Mouse (Mus musculus): ENCODE data around the gene Elmo1.
A peak's percentile ranks its signal among the peaks of the same experiment; 100 is the strongest.

Gene Elmo1

DNA sequence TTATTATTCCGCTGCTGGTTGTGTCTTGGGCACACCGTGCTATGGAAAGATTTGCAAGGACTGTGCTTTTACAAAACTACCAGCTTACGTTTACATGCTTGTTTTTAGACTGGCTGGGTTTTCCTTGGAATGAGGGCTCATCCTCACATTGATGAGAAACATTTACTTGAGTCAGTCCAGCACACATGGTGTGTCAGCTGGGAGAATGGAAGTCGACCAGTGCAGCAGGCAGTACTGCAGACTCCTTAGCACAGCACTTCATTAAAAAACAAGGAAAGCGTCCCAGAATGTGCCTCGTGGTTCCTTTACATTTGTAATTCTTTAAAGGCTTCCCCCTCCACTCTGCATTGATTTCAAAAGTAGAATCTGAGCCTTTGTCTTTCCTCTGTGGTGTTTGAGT is 179.8 kb downstream of the Elmo1 start:
- no peak for DNase-seq (ENCODE audit: low spot score)

DNA sequence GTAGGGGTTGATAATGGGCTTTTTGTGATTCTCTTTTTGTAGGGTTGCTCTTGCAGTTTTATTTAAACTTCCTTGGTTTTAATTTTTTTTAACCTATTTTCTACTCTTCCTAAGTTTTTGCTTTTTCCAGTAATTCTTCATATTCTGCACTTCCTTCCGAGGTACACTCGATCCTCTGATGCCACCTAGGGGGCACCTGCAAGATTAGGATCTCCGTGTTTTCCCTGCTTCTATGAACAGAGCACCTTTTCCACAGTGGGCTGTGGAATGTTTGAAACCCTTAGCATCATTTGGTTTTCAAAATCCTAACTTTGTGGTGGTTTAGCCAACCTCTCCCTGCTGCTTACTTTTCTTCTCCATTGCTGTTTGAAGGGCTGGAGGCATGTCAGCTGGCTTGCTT is 181.4 kb downstream of the Elmo1 start:
- no peak for DNase-seq (ENCODE audit: low spot score)

DNA sequence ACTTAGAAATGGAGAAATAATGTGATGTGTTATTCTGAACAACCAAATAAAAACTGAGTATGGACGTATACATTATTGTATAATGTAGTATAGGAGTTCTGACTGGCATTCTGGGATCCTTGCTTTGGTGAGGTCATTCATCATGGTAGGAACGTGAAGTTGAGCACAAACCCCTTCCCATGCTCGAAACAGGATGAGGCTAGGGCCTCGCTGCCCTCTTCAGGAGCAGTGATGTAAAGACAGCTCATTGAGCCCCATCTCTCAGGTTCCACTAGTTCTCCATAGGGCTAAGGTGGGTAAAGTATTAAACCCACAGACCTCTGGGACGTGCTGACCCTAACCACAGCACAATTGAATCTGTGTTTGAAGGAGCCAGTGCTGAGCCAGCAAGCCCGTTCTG is 182.2 kb downstream of the Elmo1 start:
- DNase-seq (ENCODE audit: low spot score) = no peak

GRCm38 (mm10) chr13:20279889-20280288 is 189.5 kb downstream of the Elmo1 start:
- no peak for DNase-seq (ENCODE audit: low spot score)

- no peak for DNase-seq (ENCODE audit: low spot score)
Observed at GRCm38 (mm10) chr13:20283891-20284290, 193.5 kb downstream of the Elmo1 start.

GRCm38 (mm10) chr13:20286680-20287079 is 196.3 kb downstream of the Elmo1 start:
- DNase-seq (ENCODE audit: low spot score) = no peak

- no peak for DNase-seq (ENCODE audit: low spot score)
Observed at GRCm38 (mm10) chr13:20288393-20288792, 198.0 kb downstream of the Elmo1 start.

GRCm38 (mm10) chr13:20290412-20290811 is 200.0 kb downstream of the Elmo1 start:
- DNase-seq (ENCODE audit: low spot score) = no peak

- no peak for DNase-seq (ENCODE audit: low spot score)
Observed at GRCm38 (mm10) chr13:20292348-20292747, 202.0 kb downstream of the Elmo1 start.

DNA sequence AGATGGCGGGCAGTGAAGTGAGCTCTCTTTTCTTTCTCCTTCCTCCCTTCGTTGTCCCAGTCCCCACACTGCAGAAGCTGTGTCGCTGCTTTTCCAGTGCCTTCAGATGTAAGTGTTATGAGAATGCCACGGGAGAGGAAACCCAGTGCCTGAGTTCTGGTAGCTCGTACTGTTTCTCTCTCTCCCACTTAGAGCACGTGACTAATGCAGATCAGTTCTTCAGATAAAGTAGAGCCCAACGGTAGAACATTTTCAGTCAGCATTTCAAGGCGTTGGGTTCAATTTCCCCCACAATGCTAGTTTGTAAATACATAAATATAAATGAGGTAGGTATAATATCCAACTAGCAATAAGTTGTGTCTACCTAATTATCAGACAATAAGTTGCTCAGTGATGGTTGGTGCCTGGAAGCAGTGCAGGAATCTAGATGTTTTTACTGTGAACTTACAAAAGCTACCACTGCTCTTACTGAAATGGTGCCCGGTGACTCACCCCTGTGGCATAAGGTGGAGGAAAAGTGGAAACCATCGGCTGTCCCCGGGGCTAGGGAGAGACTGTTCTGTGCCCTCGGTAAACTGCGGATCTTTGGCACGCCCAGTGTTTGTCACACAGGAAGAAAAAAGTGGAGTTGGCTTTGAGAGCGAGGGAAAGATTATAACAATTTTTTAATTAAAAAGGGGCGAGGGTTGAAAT is 205.0 kb downstream of the Elmo1 start:
- no peak for DNase-seq (ENCODE audit: low spot score)

- no peak for DNase-seq (ENCODE audit: low spot score)
Observed at GRCm38 (mm10) chr13:20297841-20298240, 207.4 kb downstream of the Elmo1 start.

DNA sequence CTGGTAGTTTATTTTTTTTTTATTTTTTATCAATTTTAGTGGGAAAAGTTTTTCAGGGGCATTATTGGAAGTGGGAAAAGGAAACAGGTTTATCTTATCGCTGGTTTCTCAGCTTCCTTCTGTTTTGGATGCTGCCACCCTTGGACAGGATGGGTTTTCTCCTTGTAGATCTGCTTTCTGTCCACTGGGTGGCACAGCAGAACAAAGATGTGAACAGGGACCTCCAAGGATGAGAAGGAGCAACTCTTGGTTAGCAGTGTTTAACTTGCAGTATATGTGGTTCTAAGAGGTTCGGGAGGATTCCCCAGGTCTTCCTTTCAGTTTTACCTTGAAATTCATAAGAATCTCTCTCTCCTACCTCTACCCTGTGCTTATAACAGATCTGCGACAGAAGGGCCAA is 209.0 kb downstream of the Elmo1 start:
- DNase-seq (ENCODE audit: low spot score) = no peak

GRCm38 (mm10) chr13:20300052-20300564 is 209.7 kb downstream of the Elmo1 start:
- no peak for DNase-seq (ENCODE audit: low spot score)

- no peak for DNase-seq (ENCODE audit: low spot score)
Observed at GRCm38 (mm10) chr13:20300626-20301025, 210.2 kb downstream of the Elmo1 start.

DNA sequence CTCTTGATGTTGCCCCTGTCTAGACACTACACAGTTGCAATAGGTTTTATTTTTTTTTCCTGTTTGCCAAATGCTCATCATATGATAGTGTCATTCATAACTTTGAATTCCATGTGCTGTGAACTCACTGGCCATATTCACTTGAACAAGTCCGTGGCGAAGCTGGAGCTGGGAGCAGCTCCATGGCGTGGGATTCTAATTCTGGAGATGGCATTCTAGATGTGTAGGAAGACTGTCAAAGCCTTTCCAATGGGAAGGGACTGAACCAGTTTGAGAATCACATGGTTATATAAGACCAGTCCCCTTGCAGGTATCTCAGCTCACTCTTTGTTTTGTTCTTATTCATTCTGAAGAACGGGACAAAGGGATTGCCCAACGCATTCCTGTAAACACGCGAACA is 211.4 kb downstream of the Elmo1 start:
- no peak for DNase-seq (ENCODE audit: low spot score)

GRCm38 (mm10) chr13:20305621-20306020 is 215.2 kb downstream of the Elmo1 start:
- no peak for DNase-seq (ENCODE audit: low spot score)

DNA sequence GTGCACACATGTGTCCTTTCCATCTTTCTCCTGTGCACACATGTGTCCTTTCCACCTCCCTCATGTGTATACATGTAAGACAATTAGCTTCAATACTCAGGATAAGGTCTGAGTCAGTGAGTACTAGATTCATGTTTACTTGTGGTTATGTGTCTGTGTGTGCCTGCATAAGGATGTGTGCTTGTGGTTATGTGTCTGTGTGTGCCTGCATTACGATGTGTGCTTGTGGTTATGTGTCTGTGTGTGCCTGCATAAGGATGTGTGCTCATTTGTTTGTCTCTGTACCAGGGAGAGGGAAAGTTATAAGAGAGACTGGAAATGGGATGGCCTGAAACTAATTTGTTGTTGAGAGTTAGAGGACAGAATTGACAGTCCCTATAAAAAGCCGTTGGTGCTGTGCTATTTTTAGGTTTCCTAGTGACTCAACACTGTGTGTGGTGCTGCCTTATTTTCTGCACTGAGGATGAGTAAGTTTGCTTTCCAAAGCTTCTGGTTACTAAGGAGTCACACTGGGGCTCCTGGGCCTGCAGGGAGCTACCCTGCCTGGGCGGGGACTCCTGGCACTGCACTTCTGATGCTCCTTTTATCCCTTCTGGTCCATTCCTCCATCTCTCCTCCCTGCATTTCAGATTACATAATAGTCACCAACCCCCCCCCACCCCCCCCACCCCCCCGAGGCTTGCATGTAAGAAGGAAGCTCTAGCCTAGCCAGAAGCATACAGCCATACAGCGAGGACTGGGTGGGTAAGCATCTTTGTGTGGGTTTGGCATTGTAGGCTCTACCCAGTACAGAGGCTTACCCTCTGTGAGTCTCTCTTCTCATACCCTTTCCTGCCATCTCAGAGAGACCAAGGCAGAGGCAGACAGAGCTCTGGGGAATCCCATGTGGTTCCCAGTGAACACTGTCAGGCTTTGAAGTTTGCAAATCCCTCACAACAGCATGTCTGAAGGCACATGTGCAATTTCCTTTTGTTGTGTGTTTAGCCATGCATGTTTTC is 216.1 kb downstream of the Elmo1 start:
- no peak for DNase-seq (ENCODE audit: low spot score)

GRCm38 (mm10) chr13:20307381-20307780 is 217.0 kb downstream of the Elmo1 start:
- no peak for DNase-seq (ENCODE audit: low spot score)

DNA sequence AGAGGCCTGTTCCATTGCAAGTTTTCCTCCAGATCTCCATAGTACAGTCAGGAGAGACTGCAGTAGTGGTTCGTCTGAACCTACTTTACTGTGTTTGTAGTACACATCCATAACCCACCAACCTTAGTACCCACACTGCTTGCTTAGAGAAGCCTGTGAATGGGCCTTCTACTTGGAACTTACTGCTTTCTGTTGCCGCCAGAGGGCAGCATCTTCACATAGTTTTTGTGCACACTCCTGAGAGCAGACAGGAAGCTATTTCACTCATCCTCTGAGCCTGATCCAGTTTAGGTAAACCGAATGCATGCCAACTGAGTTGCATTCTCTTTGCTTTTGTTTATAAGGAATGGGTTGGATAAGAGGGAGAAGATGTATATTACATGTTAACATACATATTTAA is 221.2 kb downstream of the Elmo1 start:
- peak; percentile 30 for DNase-seq (ENCODE audit: low spot score)

DNA sequence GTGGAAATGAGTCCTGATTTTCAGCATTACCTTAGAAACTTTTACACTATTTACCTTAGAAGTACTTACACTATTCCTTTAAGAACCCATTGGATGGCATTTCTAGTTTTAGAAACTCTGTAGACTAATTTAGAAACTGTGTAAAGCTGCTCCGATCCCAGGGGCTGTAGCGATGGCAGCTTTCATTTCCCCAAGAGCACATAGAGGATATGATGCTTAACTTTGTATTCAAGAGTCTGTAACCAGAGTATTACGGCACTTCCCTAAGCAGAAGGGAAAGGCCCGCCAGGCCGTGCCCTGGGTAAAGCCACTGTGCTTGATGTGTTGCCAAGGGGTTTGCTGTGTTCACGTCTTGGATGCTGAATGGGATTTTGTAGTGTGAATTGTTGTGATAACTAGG is 222.9 kb downstream of the Elmo1 start:
- DNase-seq (ENCODE audit: low spot score) = no peak

- no peak for DNase-seq (ENCODE audit: low spot score)
Observed at GRCm38 (mm10) chr13:20316139-20316538, 225.7 kb downstream of the Elmo1 start.

- DNase-seq (ENCODE audit: low spot score) = no peak
Observed at GRCm38 (mm10) chr13:20318615-20319219, 228.3 kb downstream of the Elmo1 start.

DNA sequence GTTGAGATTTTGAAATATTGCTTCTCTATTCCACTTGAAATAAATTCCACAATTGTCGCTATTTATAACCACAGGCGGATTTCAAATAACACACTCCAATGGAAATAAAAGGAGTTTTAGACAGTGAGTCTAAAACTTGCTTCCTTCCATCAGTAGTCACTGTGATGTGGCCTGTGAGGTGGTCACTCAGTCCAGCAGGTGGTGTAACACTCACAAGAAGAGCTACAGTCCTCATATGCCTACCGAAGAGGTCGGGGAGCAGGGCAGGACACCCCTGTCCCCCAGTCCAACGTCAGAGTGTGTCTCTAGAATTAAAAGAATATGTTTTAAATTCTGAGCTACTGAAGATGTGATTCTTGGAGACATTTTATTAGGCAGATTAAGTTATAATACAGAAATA is 229.8 kb downstream of the Elmo1 start:
- DNase-seq (ENCODE audit: low spot score) = no peak
